Mouse (Mus musculus) neural tube, embryonic 14.5 days (tissue): ENCODE measurements at regions not wholly inside any gene's neighbourhood (a gene's known extent, or its start where the extent isn't known, plus 50 kb on each side); places are given as distances from the start of the nearest gene placed in this dataset.

Source experiments
- ATAC-seq: fragments of 200-750 bp; cut with Nextera tagmentation; 2 replicates; pipeline ENCODE4 v1.8.0; 2017; ENCODE audit warnings: low read depth, mild to moderate bottlenecking, moderate TSS enrichment, moderate library complexity
- H3K27ac ChIP-seq: fragments of 300-500 bp; sonication (generic); 2 replicates; pipeline ENCODE4 v1.5.1; 2014; ENCODE audit warnings: low read depth, mild to moderate bottlenecking, control low read depth, low read length, moderate library complexity, mixed read lengths
- H3K27me3 ChIP-seq: fragments of 300-500 bp; sonication (generic); 2 replicates; pipeline ENCODE4 v1.6.1; 2014; ENCODE audit warnings: low read length; ENCODE audit not compliant: control insufficient read depth, insufficient read depth
- H3K36me3 ChIP-seq: fragments of 300-500 bp; sonication (generic); 2 replicates; pipeline ENCODE4 v1.6.1; 2014; ENCODE audit warnings: low read length, mixed read lengths; ENCODE audit not compliant: control insufficient read depth, insufficient read depth
- H3K4me1 ChIP-seq: fragments of 300-500 bp; sonication (generic); 2 replicates; pipeline ENCODE4 v1.6.1; 2014; ENCODE audit warnings: low read length; ENCODE audit not compliant: control insufficient read depth, insufficient read depth
- H3K4me2 ChIP-seq: fragments of 300-500 bp; sonication (generic); 2 replicates; pipeline ENCODE4 v1.6.1; 2014; ENCODE audit warnings: mild to moderate bottlenecking, low read depth, low read length, control low read depth
- H3K4me3 ChIP-seq: fragments of 300-500 bp; sonication (generic); 2 replicates; pipeline ENCODE4 v1.5.1; 2014; ENCODE audit warnings: low read depth, low read length, control low read depth, mixed read lengths
- H3K9ac ChIP-seq: fragments of 300-500 bp; sonication (generic); replicated peaks from 2 replicates; pipeline ENCODE4 v1.6.1; 2014; ENCODE audit warnings: low read depth, mild to moderate bottlenecking, control low read depth, low read length, mixed read lengths
- H3K9me3 ChIP-seq: fragments of 300-500 bp; sonication (generic); 2 replicates; pipeline ENCODE4 v1.6.1; 2016; ENCODE audit warnings: low read length; ENCODE audit not compliant: control insufficient read depth
- WGBS: fragments of 180-500 bp; shearing (Covaris S2); extraction: QIAGEN DNeasy Blood & Tissue Kit; methylation state at CpG from one replicate; pipeline ENCODE4 v1.1.7; 2014; 5-methylcytosine and 5-hydroxymethylcytosine counted together

GRCm38 (mm10) chr2:84042793-84043192 is 52.4 kb downstream of the Gm13691 start:
- Histone ChIP-seq H3K4me2 (no peak overlapping the region), H3K4me1 (no peaks in the 10 kb centered on the region), H3K9ac (no peak overlapping the region), H3K36me3 (no peaks in the 10 kb centered on the region), H3K4me3 (no peak overlapping the region), H3K27me3 (no peaks in the 10 kb centered on the region), H3K9me3 (no peaks in the 10 kb centered on the region), H3K27ac (no peak overlapping the region)
- 42% methylated on average over 2 of the region's 2 CpGs for WGBS
- no peak for ATAC-seq

GRCm38 (mm10) chr2:84048398-84049140 is 58.2 kb downstream of the Gm13691 start:
- ATAC-seq: no peak
- Histone ChIP-seq H3K4me2 (no peak overlapping the region), H3K27ac (no peak overlapping the region), H3K36me3 (no peaks in the 10 kb centered on the region), H3K9ac (no peak overlapping the region), H3K9me3 (no peaks in the 10 kb centered on the region), H3K4me1 (no peaks in the 10 kb centered on the region), H3K27me3 (no peaks in the 10 kb centered on the region), H3K4me3 (no peak overlapping the region)
- WGBS: 93% methylated on average over 9 of the region's 9 CpGs

GRCm38 (mm10) chr2:84051883-84052331 is 61.6 kb downstream of the Gm13691 start:
- Histone ChIP-seq H3K4me3 (no peak overlapping the region), H3K27me3 (no peaks in the 10 kb centered on the region), H3K36me3 (no peaks in the 10 kb centered on the region), H3K4me1 (no peaks in the 10 kb centered on the region), H3K9ac (no peak overlapping the region), H3K27ac (no peak overlapping the region), H3K9me3 (no peaks in the 10 kb centered on the region), H3K4me2 (no peak overlapping the region)
- WGBS: 77% methylated on average over 3 of the region's 3 CpGs
- no peak for ATAC-seq

- no peak for ATAC-seq
- no peaks in the 10 kb centered on the region for H3K4me1 ChIP-seq
- H3K27me3 ChIP-seq: no peaks in the 10 kb centered on the region
- H3K9me3 ChIP-seq: no peaks in the 10 kb centered on the region
- 92% methylated on average over 7 of the region's 7 CpGs for WGBS
- H3K36me3 ChIP-seq: no peaks in the 10 kb centered on the region
- H3K4me2 ChIP-seq: no peak overlapping the region
- H3K4me3 ChIP-seq: no peak overlapping the region
- H3K27ac ChIP-seq: no peak overlapping the region
- no peak overlapping the region for H3K9ac ChIP-seq
These were observed 68.9 kb downstream of the Gm13691 start for GRCm38 (mm10) chr2:84059246-84059645.

DNA sequence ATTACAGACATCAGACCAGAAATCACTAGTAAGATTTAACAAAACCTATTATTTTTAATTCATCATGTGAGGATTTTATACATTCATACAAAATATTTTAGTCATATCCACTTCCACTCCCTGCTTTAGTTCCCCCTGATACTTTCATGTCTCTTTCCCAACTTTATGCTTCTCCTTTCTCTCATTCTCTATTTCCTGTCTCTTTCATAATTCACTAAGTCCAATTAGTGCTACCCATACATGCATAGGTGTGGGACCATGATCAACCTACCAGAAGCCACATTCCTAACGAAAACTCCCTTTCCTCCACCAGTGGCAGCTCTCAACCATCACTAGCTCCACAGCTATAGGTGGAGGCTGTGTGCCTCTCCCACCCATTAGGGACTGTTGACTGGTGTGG is 70.9 kb downstream of the Gm13691 start:
- H3K4me1 ChIP-seq: no peaks in the 10 kb centered on the region
- no peaks in the 10 kb centered on the region for H3K27me3 ChIP-seq
- no peak overlapping the region for H3K27ac ChIP-seq
- no peak overlapping the region for H3K4me3 ChIP-seq
- no peak overlapping the region for H3K9ac ChIP-seq
- WGBS: 77% methylated on average over 1 of the region's 1 CpGs
- H3K36me3 ChIP-seq: no peaks in the 10 kb centered on the region
- no peak for ATAC-seq
- H3K4me2 ChIP-seq: no peak overlapping the region
- H3K9me3 ChIP-seq: no peaks in the 10 kb centered on the region

- Histone ChIP-seq H3K36me3 (no peaks in the 10 kb centered on the region), H3K4me1 (no peaks in the 10 kb centered on the region), H3K27me3 (no peaks in the 10 kb centered on the region), H3K27ac (no peak overlapping the region), H3K4me2 (no peak overlapping the region), H3K9ac (no peak overlapping the region), H3K4me3 (no peak overlapping the region), H3K9me3 (no peaks in the 10 kb centered on the region)
- WGBS: 90% methylated on average over 2 of the region's 2 CpGs
- ATAC-seq: no peak
These were observed 74.0 kb downstream of the Gm13691 start for GRCm38 (mm10) chr2:84064371-84064770.

DNA sequence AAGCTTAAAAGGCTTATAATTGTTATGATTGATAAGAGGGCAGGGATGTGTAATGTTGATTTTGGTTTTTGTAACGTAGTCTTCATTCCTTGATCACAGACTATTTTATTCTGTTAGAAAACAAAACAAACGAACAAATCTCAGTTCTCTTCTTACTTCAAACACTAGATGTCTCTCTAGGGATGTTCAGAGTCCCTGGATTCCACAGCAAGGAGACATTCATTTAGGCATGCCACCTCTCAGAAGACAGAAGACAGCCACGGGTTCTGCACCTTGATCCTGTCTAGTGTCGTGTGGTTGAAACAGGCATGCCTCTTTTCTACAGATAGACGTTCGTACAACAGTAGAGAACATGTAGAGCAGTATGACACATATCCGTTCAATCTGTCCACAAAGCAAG is 74.7 kb downstream of the Gm13691 start:
- ATAC-seq: no peak
- H3K4me1 ChIP-seq: no peaks in the 10 kb centered on the region
- WGBS: 78% methylated on average over 7 of the region's 7 CpGs

GRCm38 (mm10) chr2:84065749-84066148 is 75.4 kb downstream of the Gm13691 start:
- Histone ChIP-seq H3K9me3 (no peaks in the 10 kb centered on the region), H3K9ac (no peak overlapping the region), H3K4me2 (no peak overlapping the region), H3K36me3 (no peaks in the 10 kb centered on the region), H3K27ac (no peak overlapping the region), H3K27me3 (no peaks in the 10 kb centered on the region), H3K4me3 (no peak overlapping the region), H3K4me1 (no peaks in the 10 kb centered on the region)
- 92% methylated on average over 2 of the region's 2 CpGs for WGBS
- ATAC-seq: no peak

More for the DNA sequence above, 74.7 kb downstream of the Gm13691 start:
- Histone ChIP-seq H3K36me3 (no peaks in the 10 kb centered on the region), H3K27me3 (no peaks in the 10 kb centered on the region), H3K9me3 (no peaks in the 10 kb centered on the region), H3K27ac (no peak overlapping the region), H3K9ac (no peak overlapping the region), H3K4me3 (no peak overlapping the region), H3K4me2 (no peak overlapping the region)

- Histone ChIP-seq H3K9ac (no peak overlapping the region), H3K36me3 (no peaks in the 10 kb centered on the region), H3K4me1 (no peaks in the 10 kb centered on the region), H3K27ac (no peak overlapping the region), H3K27me3 (no peaks in the 10 kb centered on the region), H3K4me2 (no peak overlapping the region), H3K9me3 (no peaks in the 10 kb centered on the region), H3K4me3 (no peak overlapping the region)
- ATAC-seq: no peak
- WGBS: 93% methylated on average over 3 of the region's 3 CpGs
These were observed 75.9 kb downstream of the Gm13691 start for GRCm38 (mm10) chr2:84066151-84066693.
